Mouse (Mus musculus): ENCODE results near the gene Olfr735. TPM values are rescaled to one million over a fixed set of nuclear protein-coding genes. Genes with fewer than 3 reads are reported as not detected.
A peak's percentile ranks its signal among the peaks of the same experiment; 100 is the strongest.

The Olfr735 gene
- not detected in 2 replicates for polyA plus RNA-seq (2016; fragmentation: Nextera tagmentation; extraction: Ambion mirVana)

DNA sequence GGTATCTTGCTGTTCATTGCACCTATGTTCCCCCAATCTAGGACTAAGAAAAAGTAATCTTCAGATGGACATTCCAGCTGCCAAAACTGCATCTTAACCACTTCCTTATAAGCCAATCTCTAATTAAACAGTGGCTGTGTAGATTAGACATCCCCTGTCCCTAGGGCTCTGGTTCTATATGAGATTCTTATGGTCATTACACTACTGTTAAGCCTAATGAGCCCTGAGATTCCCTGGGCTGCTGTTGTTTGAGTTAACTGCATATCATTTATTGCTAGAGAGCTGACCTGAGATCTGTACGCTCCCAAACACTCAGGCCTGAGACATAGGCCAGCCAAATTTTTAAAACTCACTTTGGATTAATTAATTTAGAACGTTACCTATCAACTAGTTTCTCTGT, at the start of gene Olfr735:
Gene Olfr735, minus strand, starts transcription at position 77 of the 400 bp plus-strand sequence.
- Histone ChIP-seq H3K27me3 (ENCODE audit: low read depth, poor library complexity, severe bottlenecking) (no peaks in the 10 kb centered on the region), H3K4me3 (no peak within 1 kb of the TSS), H3K27ac (no peak within 1 kb of the TSS), H3K36me3 (no peaks in the 10 kb centered on the region), H3K4me1 (no peaks in the 10 kb centered on the region), H3K9me3 (replicated peaks) (no peaks in the 10 kb centered on the region)
- no peak for DNase-seq (ENCODE audit: low spot score)
- WGBS = 93% methylated on average over 2 of the region's 2 CpGs

DNA sequence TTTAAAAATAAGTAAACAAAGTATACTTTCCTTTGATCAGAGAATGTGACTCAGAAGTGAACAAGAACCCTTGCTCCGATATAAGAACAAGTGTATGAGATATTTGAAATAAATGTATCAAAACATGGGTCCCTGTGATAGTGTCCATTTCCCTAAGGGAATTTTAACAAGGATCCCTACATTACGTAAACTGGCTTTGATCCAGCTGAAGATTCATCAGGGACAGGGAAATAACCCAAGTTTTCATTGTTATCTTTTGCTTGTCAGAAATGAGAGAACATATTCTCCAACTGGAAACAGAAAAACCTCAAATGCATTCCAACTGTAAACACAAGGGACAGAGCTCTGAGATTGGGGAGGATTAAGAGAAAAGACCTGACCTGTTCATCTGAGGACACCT, 32.2 kb upstream of the Olfr735 start, which contains the start of gene Olfr736:
Gene Olfr736, plus strand, starts transcription at position 301 of the 400 bp plus-strand sequence.
- Histone ChIP-seq H3K4me1 (no peaks in the 10 kb centered on the region), H3K36me3 (no peaks in the 10 kb centered on the region), H3K4me3 (no peak within 1 kb of the TSS), H3K27ac (no peak within 1 kb of the TSS), H3K9me3 (replicated peaks) (no peaks in the 10 kb centered on the region), H3K27me3 (ENCODE audit: low read depth, poor library complexity, severe bottlenecking) (no peaks in the 10 kb centered on the region)
- WGBS = 93% methylated on average over 2 of the region's 2 CpGs
- DNase-seq (ENCODE audit: low spot score) = no peak

DNA sequence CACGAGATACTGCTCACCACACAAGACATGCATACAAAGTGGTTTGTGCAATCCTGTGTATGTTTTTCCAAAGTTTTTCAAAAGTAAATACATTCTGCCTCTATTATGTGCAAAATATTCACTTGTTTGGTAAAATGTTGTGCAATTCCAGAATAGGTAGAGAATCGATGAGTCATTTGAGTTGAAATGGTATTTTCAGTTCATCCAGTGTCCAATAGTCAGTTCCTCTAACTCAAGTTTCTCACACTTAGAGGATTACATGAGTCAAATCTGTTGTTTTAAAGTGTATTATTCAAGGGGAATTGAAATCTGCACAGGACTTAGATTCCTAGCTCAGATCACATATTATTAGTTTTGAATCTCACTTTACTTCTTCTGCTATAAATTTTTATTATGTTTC, 14.9 kb upstream of the Olfr735 start:
- Histone ChIP-seq H3K4me1 (no peaks in the 10 kb centered on the region), H3K9me3 (replicated peaks) (no peaks in the 10 kb centered on the region), H3K36me3 (no peaks in the 10 kb centered on the region), H3K27ac (no peak overlapping the region), H3K4me3 (no peak overlapping the region), H3K27me3 (ENCODE audit: low read depth, poor library complexity, severe bottlenecking) (no peaks in the 10 kb centered on the region)
- 86% methylated on average over 2 of the region's 2 CpGs for WGBS
- DNase-seq (ENCODE audit: low spot score) = no peak

DNA sequence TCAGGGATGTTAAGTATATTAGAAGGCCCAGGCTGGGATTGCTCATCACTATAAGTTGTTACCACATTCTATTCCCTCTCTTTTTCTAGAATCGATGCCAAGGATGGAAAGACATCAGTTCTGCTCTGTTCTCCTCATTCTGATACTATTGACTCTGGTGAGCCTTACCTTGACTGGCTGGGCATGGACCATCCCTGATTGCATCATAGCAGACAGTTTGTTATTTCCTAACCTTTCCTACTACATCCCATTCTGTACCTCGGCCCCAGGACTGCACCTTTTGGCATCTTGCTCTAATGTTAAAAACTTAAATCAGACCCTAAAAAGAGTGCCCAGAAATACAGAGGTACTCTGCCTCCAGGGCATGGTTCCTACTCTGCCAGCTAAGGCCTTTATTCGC, 11.8 kb upstream of the Olfr735 start:
- Histone ChIP-seq H3K27ac (no peak overlapping the region), H3K27me3 (ENCODE audit: low read depth, poor library complexity, severe bottlenecking) (no peaks in the 10 kb centered on the region), H3K4me3 (no peak overlapping the region), H3K36me3 (no peaks in the 10 kb centered on the region), H3K9me3 (replicated peaks) (no peaks in the 10 kb centered on the region), H3K4me1 (no peaks in the 10 kb centered on the region)
- no peak for DNase-seq (ENCODE audit: low spot score)
- 86% methylated on average over 3 of the region's 3 CpGs for WGBS

DNA sequence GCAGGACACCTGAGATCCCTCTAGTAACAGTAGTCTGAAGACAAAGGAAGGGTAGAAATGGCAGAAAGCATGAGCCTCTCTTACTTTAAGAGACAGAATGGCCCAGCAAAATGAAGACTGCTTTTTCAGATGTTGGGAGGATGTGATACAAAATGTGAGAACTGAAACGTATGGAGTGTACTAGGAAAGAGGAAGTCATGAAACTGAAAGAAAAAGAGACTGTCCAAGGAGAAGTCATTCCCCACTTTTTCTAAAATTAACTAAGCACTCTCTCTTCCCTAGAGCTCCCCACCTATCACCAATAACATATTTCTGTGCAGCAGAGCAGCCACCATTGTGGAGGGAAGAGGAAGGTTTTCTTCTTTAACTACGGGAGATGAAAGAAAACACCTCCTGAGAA, 8.9 kb upstream of the Olfr735 start, which contains the start of gene Tlr11:
Gene Tlr11, plus strand, starts transcription at position 322 of the 400 bp plus-strand sequence.
- WGBS = 93% methylated on average over 2 of the region's 2 CpGs
- H3K27ac ChIP-seq = no peak within 1 kb of the TSS
- H3K9me3 ChIP-seq (replicated peaks) = no peaks in the 10 kb centered on the region
- no peaks in the 10 kb centered on the region for H3K36me3 ChIP-seq
- no peaks in the 10 kb centered on the region for H3K4me1 ChIP-seq
- H3K4me3 ChIP-seq = no peak within 1 kb of the TSS
- DNase-seq (ENCODE audit: low spot score) = no peak
- H3K27me3 ChIP-seq (ENCODE audit: low read depth, poor library complexity, severe bottlenecking) = no peaks in the 10 kb centered on the region

DNA sequence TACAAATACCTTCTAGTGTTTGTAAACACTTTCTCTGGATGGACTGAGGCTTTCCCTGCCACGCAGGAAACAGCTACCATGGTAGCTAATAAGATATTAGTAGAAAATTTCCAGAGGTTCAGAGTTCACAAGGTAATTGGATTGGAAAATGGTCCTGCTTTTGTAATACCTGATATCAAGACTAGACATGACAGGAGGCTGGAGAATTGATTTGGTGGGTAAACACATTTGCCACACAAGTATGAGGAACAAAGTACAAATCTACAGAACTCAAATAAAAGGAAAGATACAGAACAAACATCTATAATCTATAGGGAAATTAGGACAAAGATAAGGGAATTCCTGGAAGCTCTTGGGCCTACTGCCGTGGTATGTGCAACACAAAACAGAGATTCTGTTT, 8.1 kb upstream of the Olfr735 start:
- DNase-seq (ENCODE audit: low spot score) = no peak
- Histone ChIP-seq H3K27me3 (ENCODE audit: low read depth, poor library complexity, severe bottlenecking) (no peaks in the 10 kb centered on the region), H3K4me1 (no peaks in the 10 kb centered on the region), H3K36me3 (no peaks in the 10 kb centered on the region), H3K27ac (no peak overlapping the region), H3K9me3 (replicated peaks) (no peaks in the 10 kb centered on the region), H3K4me3 (no peak overlapping the region)
- 92% methylated on average over 2 of the region's 2 CpGs for WGBS

DNA sequence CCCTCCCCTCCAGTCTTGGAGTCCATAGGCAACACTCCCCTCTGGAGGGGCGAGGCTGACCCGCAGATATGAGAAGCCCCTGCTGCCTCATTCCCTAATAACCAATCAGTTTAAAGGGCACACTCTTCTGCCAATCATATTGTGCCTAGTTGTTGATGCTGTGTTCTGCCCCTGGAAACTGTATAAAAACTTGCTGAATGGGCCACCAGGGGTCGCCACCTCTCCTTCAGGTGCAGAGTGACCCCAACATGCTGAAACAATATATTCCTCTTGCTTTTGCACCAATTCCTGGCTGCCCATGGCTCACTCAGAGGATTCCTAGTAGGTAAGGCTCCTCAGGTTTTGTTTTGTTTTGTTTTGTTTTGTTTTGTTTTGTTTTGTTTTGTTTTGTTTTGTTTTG, 3.8 kb upstream of the Olfr735 start:
- DNase-seq (ENCODE audit: low spot score) = peak; percentile 38
- H3K27ac ChIP-seq = no peak overlapping the region
- H3K36me3 ChIP-seq = no peaks in the 10 kb centered on the region
- H3K27me3 ChIP-seq (ENCODE audit: low read depth, poor library complexity, severe bottlenecking) = no peaks in the 10 kb centered on the region
- H3K4me1 ChIP-seq = no peaks in the 10 kb centered on the region
- 54% methylated on average over 3 of the region's 3 CpGs for WGBS
- no peaks in the 10 kb centered on the region for H3K9me3 ChIP-seq (replicated peaks)
- no peak overlapping the region for H3K4me3 ChIP-seq

DNA sequence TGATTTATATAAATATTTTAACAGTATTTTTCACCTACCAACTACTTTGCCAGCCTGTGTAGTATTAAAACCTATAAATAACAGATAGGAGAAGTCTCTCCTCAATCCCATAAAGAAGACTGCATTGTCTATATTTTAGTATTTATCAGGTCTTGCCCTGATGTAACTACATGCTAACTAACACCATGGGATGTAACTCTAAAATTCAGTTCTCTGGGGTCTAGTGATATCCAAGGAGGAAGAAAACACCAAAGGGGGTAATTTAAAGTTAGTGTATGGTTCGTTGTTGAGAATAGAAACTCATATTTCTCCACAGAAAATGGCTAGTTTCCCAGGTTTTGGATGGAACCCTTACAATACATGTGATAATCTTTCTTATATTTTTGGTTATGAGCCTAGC, 22.0 kb downstream of the Olfr735 start, which contains the start of gene Olfr734:
Gene Olfr734, minus strand, starts transcription at position 101 of the 400 bp plus-strand sequence.
- 82% methylated on average over 1 of the region's 1 CpGs for WGBS
- H3K27ac ChIP-seq = no peak within 1 kb of the TSS
- H3K36me3 ChIP-seq = no peaks in the 10 kb centered on the region
- no peaks in the 10 kb centered on the region for H3K9me3 ChIP-seq (replicated peaks)
- no peaks in the 10 kb centered on the region for H3K4me1 ChIP-seq
- H3K27me3 ChIP-seq (ENCODE audit: low read depth, poor library complexity, severe bottlenecking) = no peaks in the 10 kb centered on the region
- no peak for DNase-seq (ENCODE audit: low spot score)
- H3K4me3 ChIP-seq = no peak within 1 kb of the TSS

DNA sequence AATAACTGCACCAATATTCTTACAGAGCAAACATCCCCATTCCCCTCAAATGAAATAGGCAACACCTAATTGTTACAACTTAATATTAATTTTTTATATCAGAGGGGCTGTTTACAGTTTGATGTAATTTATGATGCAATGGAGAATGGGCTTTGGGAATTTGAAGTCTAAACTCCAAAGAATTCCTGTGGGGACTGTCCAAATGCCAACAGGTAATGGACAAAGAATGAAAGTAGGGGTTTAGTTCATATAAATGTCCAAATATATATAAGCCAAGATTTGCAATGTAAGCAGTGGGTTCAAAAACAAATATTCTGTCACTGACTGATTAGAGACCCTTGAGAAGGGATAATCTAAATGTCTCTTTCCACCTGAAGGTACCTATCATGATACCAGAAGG, 47.2 kb downstream of the Olfr735 start, which contains the start of gene Olfr733:
Gene Olfr733, minus strand, starts transcription at position 101 of the 400 bp plus-strand sequence.
- Histone ChIP-seq H3K36me3 (no peaks in the 10 kb centered on the region), H3K4me3 (no peak within 1 kb of the TSS), H3K27ac (no peak within 1 kb of the TSS), H3K9me3 (replicated peaks) (no peaks in the 10 kb centered on the region), H3K4me1 (no peaks in the 10 kb centered on the region), H3K27me3 (ENCODE audit: low read depth, poor library complexity, severe bottlenecking) (no peaks in the 10 kb centered on the region)
- no peak for DNase-seq (ENCODE audit: low spot score)

Other genes starting within 250 kb of the Olfr735 start
- not detected in 2 replicates for gene Olfr727, start 225.7 kb downstream of the Olfr735 start, polyA plus RNA-seq (2016; fragmentation: Nextera tagmentation; extraction: Ambion mirVana)
- not detected in 2 replicates for gene Olfr728, start 206.2 kb downstream of the Olfr735 start, polyA plus RNA-seq (2016; fragmentation: Nextera tagmentation; extraction: Ambion mirVana)
- gene Olfr729, start 196.0 kb downstream of the Olfr735 start, polyA plus RNA-seq (2016; fragmentation: Nextera tagmentation; extraction: Ambion mirVana) = 0.03 TPM in 1 of 2 replicates, not detected in the other
- gene Olfr730, start 160.7 kb downstream of the Olfr735 start, polyA plus RNA-seq (2016; fragmentation: Nextera tagmentation; extraction: Ambion mirVana) = not detected in 2 replicates
- gene Olfr731, start 107.0 kb downstream of the Olfr735 start, polyA plus RNA-seq (2016; fragmentation: Nextera tagmentation; extraction: Ambion mirVana) = not detected in 2 replicates
- not detected in 2 replicates for gene Olfr732, start 64.7 kb downstream of the Olfr735 start, polyA plus RNA-seq (2016; fragmentation: Nextera tagmentation; extraction: Ambion mirVana)
- gene Olfr733, start 47.4 kb downstream of the Olfr735 start, polyA plus RNA-seq (2016; fragmentation: Nextera tagmentation; extraction: Ambion mirVana) = not detected in 2 replicates
- gene Olfr734, start 22.1 kb downstream of the Olfr735 start, polyA plus RNA-seq (2016; fragmentation: Nextera tagmentation; extraction: Ambion mirVana) = not detected in 2 replicates
- gene Tlr11, start 9.0 kb upstream of the Olfr735 start, polyA plus RNA-seq (2016; fragmentation: Nextera tagmentation; extraction: Ambion mirVana) = not detected in 2 replicates
- gene Olfr736, start 32.3 kb upstream of the Olfr735 start, polyA plus RNA-seq (2016; fragmentation: Nextera tagmentation; extraction: Ambion mirVana) = not detected in 2 replicates
- gene Olfr738, start 58.7 kb upstream of the Olfr735 start, polyA plus RNA-seq (2016; fragmentation: Nextera tagmentation; extraction: Ambion mirVana) = not detected in 2 replicates
- not detected in 2 replicates for gene Olfr739, start 69.8 kb upstream of the Olfr735 start, polyA plus RNA-seq (2016; fragmentation: Nextera tagmentation; extraction: Ambion mirVana)
- gene Olfr740, start 96.7 kb upstream of the Olfr735 start, polyA plus RNA-seq (2016; fragmentation: Nextera tagmentation; extraction: Ambion mirVana) = not detected in 2 replicates
- not detected in 2 replicates for gene Olfr741, start 123.9 kb upstream of the Olfr735 start, polyA plus RNA-seq (2016; fragmentation: Nextera tagmentation; extraction: Ambion mirVana)
- not detected in 2 replicates for gene Olfr742, start 154.7 kb upstream of the Olfr735 start, polyA plus RNA-seq (2016; fragmentation: Nextera tagmentation; extraction: Ambion mirVana)
- gene Olfr743, start 173.0 kb upstream of the Olfr735 start, polyA plus RNA-seq (2016; fragmentation: Nextera tagmentation; extraction: Ambion mirVana) = not detected in 2 replicates

All from limb, embryonic 10.5 days (tissue).